Mouse (Mus musculus) kidney, embryonic 14.5 days (tissue): ENCODE results near the gene Cpt1a. TPM values are rescaled to one million over a fixed set of nuclear protein-coding genes. Genes with fewer than 3 reads are reported as not detected.

Experiments
- ATAC-seq: fragments of 200-750 bp; cut with Nextera tagmentation; 2 replicates; pipeline ENCODE4 v1.8.0; 2017; ENCODE audit warnings: moderate number of reproducible peaks, mild to moderate bottlenecking, moderate TSS enrichment, moderate library complexity; ENCODE audit not compliant: low FRiP score, low TSS enrichment
- H3K27ac ChIP-seq: fragments of 300-500 bp; sonication (generic); 2 replicates; pipeline ENCODE4 v1.5.1; 2014; ENCODE audit warnings: low read depth, mild to moderate bottlenecking, low read length, moderate library complexity, mixed read lengths
- H3K27me3 ChIP-seq: fragments of 300-500 bp; sonication (generic); 2 replicates; pipeline ENCODE4 v1.6.1; 2014; ENCODE audit warnings: mild to moderate bottlenecking, low read length; ENCODE audit not compliant: control insufficient read depth, insufficient read depth
- H3K36me3 ChIP-seq: fragments of 300-500 bp; sonication (generic); 2 replicates; pipeline ENCODE4 v1.6.1; 2014; ENCODE audit warnings: low read length, mixed read lengths; ENCODE audit not compliant: control insufficient read depth, insufficient read depth
- H3K4me1 ChIP-seq: fragments of 300-500 bp; sonication (generic); 2 replicates; pipeline ENCODE4 v1.6.1; 2014; ENCODE audit warnings: low read length, mixed read lengths; ENCODE audit not compliant: control insufficient read depth, insufficient read depth
- H3K4me2 ChIP-seq: fragments of 300-500 bp; sonication (generic); replicated peaks from 2 replicates; pipeline ENCODE4 v1.6.1; 2014; ENCODE audit warnings: low read depth, mild to moderate bottlenecking, low read length
- H3K4me3 ChIP-seq: fragments of 300-500 bp; sonication (generic); 2 replicates; pipeline ENCODE4 v1.5.1; 2014; ENCODE audit warnings: mild to moderate bottlenecking, low read length
- H3K9ac ChIP-seq: fragments of 300-500 bp; sonication (generic); 2 replicates; pipeline ENCODE4 v1.6.1; 2014; ENCODE audit warnings: low read depth, mild to moderate bottlenecking, low read length, moderate library complexity
- H3K9me3 ChIP-seq: fragments of 300-500 bp; sonication (generic); 2 replicates; pipeline ENCODE4 v1.6.1; 2016; ENCODE audit warnings: low read length; ENCODE audit not compliant: control insufficient read depth
- WGBS: fragments of 180-500 bp; shearing (Covaris S2); extraction: QIAGEN DNeasy Blood & Tissue Kit; methylation state at CpG from one replicate; pipeline ENCODE4 v1.1.7; 2014; 5-methylcytosine and 5-hydroxymethylcytosine counted together
- polyA plus RNA-seq: library from polyadenylated mRNA; unstranded; fragments of >200 nt; fragmentation: Nextera tagmentation; extraction: Ambion mirVana; gene quantifications from 2 replicates; pipeline ENCODE4 v1.2.1, GENCODE M21; 2014

Gene Cpt1a
- polyA plus RNA-seq, 1 experiment from 2014 or later: 23.8 TPM

GRCm38 (mm10) chr19:3422981-3423380 lies 100.8 kb downstream of the Cpt1a start:
- 55% methylated on average over 4 of the region's 4 CpGs for WGBS
- H3K4me2 ChIP-seq: no peak overlapping the region
- no peak overlapping the region for H3K9ac ChIP-seq
- no peaks in the 10 kb centered on the region for H3K9me3 ChIP-seq
- no peaks in the 10 kb centered on the region for H3K27me3 ChIP-seq
- no peaks in the 10 kb centered on the region for H3K4me1 ChIP-seq
- H3K27ac ChIP-seq: no peak overlapping the region
- no peaks in the 10 kb centered on the region for H3K36me3 ChIP-seq
- H3K4me3 ChIP-seq: no peak overlapping the region
- no peak for ATAC-seq

DNA sequence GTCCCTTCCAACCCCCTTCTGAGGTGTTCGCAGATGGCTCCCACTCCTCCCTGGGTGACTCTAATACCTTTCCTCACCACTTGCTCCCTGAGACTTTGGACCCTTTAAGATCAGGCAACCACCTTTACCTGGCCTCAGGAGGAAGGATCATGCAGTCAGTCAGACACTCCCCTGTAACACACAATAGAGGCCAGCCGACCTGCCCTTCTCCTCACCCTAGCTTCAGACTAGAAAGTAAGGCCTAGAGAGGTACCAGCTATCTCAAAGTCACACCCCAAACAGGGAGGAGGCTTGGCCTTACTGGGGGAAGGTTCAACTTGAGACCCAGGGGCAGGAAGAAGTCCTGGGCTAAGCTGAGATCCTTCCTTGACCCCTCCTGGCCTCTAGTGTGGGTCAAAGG lies 102.1 kb downstream of the Cpt1a start:
- Histone ChIP-seq H3K4me1 (no peaks in the 10 kb centered on the region), H3K9me3 (no peaks in the 10 kb centered on the region), H3K9ac (no peak overlapping the region), H3K27ac (no peak overlapping the region), H3K4me3 (no peak overlapping the region), H3K36me3 (no peaks in the 10 kb centered on the region), H3K4me2 (no peak overlapping the region), H3K27me3 (no peaks in the 10 kb centered on the region)
- 80% methylated on average over 2 of the region's 2 CpGs for WGBS
- ATAC-seq: no peak

DNA sequence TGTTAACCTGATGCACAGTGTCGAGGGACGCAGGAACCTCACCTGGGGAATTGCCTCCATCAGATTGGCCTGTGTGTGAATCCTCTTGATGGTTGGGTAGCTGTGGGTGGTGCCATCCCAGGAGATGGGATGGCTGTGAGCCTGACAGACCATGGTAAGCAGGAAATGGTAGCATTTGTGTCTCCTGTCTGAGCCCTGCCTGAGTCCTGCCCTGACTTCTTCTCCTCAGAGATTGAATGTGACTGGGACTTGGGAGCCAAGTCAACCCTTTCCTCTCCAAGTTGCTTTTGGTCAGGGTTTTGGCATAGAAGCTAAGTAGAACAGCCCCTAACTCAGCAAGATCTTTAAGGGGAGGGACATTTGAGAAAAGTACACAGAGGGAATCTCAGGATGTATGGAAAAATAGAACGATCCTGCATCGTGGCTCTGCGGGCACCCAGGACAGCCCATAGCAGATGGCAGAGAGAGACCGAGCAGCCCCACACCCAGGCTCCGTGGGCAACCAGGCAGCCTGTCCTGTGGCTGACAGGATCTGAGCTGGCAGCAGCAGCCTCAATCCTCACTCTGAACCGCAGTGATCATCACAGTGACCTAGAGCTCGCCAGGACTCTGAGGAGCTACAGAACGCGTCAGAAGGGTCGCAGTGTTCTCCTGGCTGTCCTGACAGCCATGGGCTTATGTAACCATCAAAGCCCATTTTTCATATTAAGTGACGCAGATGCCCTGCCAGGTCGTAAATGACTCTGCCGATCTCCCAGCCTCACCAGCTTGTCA lies 106.1 kb downstream of the Cpt1a start:
- Histone ChIP-seq H3K4me1 (no peaks in the 10 kb centered on the region), H3K9me3 (no peaks in the 10 kb centered on the region), H3K27me3 (no peaks in the 10 kb centered on the region), H3K9ac (no peak overlapping the region), H3K4me3 (no peak overlapping the region), H3K4me2 (no peak overlapping the region), H3K27ac (no peak overlapping the region), H3K36me3 (no peaks in the 10 kb centered on the region)
- no peak for ATAC-seq
- WGBS: 79% methylated on average over 15 of the region's 15 CpGs

- Histone ChIP-seq H3K9me3 (no peaks in the 10 kb centered on the region), H3K27me3 (no peaks in the 10 kb centered on the region), H3K27ac (no peak overlapping the region), H3K4me1 (no peaks in the 10 kb centered on the region), H3K36me3 (no peaks in the 10 kb centered on the region), H3K4me3 (no peak overlapping the region), H3K9ac (no peak overlapping the region), H3K4me2 (no peak overlapping the region)
- ATAC-seq: no peak
- 70% methylated on average over 7 of the region's 7 CpGs for WGBS
Measured at GRCm38 (mm10) chr19:3429156-3429816, 107.2 kb downstream of the Cpt1a start.

DNA sequence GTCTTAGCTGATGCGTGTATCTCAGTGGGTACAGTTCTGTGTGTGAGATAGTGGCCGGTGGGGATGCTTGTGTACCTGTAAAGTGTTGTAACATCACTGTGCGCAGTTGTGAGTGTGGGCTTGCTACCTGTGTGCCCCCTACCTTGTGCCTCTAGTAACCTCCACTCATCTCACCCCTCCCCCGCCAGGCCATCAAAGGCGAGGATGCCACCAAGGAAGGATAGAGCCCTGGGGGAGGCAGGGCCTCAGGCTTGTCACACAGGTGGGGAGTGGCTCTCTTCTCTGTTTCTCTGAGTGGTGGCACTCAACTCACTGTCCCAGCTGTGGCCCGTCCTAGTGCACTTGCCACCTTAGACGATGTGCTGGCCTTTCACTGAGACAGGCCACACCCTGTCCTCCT lies 108.9 kb downstream of the Cpt1a start:
- H3K36me3 ChIP-seq: no peaks in the 10 kb centered on the region
- no peak for ATAC-seq
- H3K27me3 ChIP-seq: no peaks in the 10 kb centered on the region
- no peaks in the 10 kb centered on the region for H3K9me3 ChIP-seq
- H3K4me1 ChIP-seq: no peaks in the 10 kb centered on the region
- H3K27ac ChIP-seq: no peak overlapping the region
- WGBS: 65% methylated on average over 7 of the region's 7 CpGs
- H3K4me2 ChIP-seq: no peak overlapping the region
- H3K9ac ChIP-seq: no peak overlapping the region; the same call in 1 of the 2 replicates
- H3K4me3 ChIP-seq: no peak overlapping the region

DNA sequence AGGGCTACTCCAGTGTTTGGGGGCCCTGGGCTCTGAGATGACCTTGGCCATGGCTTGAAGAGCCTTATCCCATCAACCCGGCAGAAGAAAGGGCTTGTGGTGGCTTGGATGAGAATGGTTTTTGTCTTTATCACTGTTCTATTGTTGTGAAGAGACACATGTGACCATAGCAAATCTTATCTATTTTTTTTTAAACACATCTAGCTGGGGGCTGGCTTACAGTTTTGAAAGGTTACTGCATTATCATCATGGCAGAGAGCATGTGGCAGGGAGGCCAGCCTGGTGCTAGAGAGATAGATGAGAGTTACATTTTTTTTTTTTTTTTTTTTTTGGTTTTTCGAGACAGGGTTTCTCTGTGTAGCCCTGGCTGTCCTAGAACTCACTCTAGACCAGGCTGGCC lies 109.8 kb downstream of the Cpt1a start:
- Histone ChIP-seq H3K27me3 (no peaks in the 10 kb centered on the region), H3K9ac (no peak overlapping the region), H3K4me3 (no peak overlapping the region), H3K36me3 (no peaks in the 10 kb centered on the region), H3K9me3 (no peaks in the 10 kb centered on the region), H3K4me1 (no peaks in the 10 kb centered on the region), H3K27ac (no peak overlapping the region), H3K4me2 (no peak overlapping the region)
- 93% methylated on average over 1 of the region's 2 CpGs for WGBS
- ATAC-seq: no peak

DNA sequence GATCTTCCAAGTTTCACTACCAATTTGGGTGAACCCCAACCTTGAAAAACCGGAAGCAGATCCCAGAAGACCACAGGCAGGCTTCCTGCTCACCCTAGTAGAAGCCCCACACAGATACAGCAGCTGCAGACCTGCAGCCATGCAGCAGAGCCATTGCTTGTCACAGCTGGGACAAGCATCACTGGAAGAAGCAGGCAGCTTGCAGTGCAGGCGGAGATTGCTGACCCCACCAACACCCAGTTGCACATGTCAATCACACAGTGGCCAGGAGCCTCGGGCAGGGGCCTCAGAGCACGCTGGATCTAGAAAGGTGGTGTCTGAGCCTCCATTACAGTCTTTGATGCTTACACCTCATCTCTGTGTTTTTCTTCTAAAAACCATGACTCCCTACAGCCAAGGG lies 112.0 kb downstream of the Cpt1a start:
- Histone ChIP-seq H3K4me2 (no peak overlapping the region), H3K27ac (no peak overlapping the region), H3K4me1 (no peaks in the 10 kb centered on the region), H3K9me3 (no peaks in the 10 kb centered on the region), H3K9ac (no peak overlapping the region), H3K4me3 (no peak overlapping the region), H3K36me3 (no peaks in the 10 kb centered on the region), H3K27me3 (no peaks in the 10 kb centered on the region)
- no peak for ATAC-seq
- WGBS: 24% methylated on average over 4 of the region's 4 CpGs

DNA sequence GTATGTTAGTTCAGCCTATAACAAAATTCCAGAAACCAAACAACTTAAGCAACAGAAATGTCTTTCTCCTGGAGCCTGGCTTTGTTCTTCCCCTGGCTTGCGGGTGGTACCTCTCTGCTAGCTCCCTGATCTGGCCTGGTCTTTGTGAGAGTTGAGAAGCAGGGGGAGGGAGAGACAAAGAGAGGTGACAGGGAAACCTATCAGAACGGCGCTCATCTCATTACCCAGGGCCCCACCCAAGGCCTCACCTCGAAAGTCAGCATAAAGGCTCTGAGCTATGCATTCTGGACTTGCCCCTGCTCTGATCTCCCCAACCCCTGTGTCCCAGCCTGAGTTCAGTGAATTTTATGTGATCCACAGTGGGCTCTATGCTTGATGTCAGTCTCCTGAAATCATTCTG lies 112.5 kb downstream of the Cpt1a start:
- Histone ChIP-seq H3K27ac (no peak overlapping the region), H3K36me3 (no peaks in the 10 kb centered on the region), H3K4me1 (no peaks in the 10 kb centered on the region), H3K4me2 (no peak overlapping the region), H3K9me3 (no peaks in the 10 kb centered on the region), H3K27me3 (no peaks in the 10 kb centered on the region), H3K4me3 (no peak overlapping the region), H3K9ac (no peak overlapping the region)
- 40% methylated on average over 4 of the region's 4 CpGs for WGBS
- ATAC-seq: no peak
